Mouse (Mus musculus) bone marrow, adult 2 months (tissue): ENCODE data around the gene Lbh. TPM values are rescaled to one million over a fixed set of nuclear protein-coding genes. Genes with fewer than 3 reads are reported as not detected.

Experiments used
- H3K27ac ChIP-seq: fragments of 200-500 bp; 2 replicates; pipeline ENCODE4 v1.5.1; 2012; ENCODE audit warnings: low read depth, mild to moderate bottlenecking, control low read depth, inconsistent platforms, low read length; ENCODE audit not compliant: control insufficient read depth, poor library complexity, insufficient read depth
- H3K4me1 ChIP-seq: fragments of 200-500 bp; 2 replicates; pipeline ENCODE4 v1.6.1; 2011; ENCODE audit warnings: low read length; ENCODE audit not compliant: control insufficient read depth, insufficient read depth
- H3K4me3 ChIP-seq: fragments of 200-500 bp; replicated peaks from 2 replicates; pipeline ENCODE3; 2011; ENCODE audit warnings: mild to moderate bottlenecking, low read depth, low read length, control low read depth; ENCODE audit not compliant: control insufficient read depth
- CTCF ChIP-seq: fragments of 200-500 bp; IDR thresholded peaks from 2 replicates; pipeline ENCODE4 v1.5.1; 2011; ENCODE audit warnings: low read length, control low read depth; ENCODE audit not compliant: control insufficient read depth, insufficient read depth
- POLR2A ChIP-seq: fragments of 200-500 bp; IDR thresholded peaks from 2 replicates; pipeline ENCODE4 v1.6.1; 2011; ENCODE audit warnings: low read depth, mild to moderate bottlenecking, control low read depth, low read length, borderline replicate concordance; ENCODE audit not compliant: control insufficient read depth
- WGBS: fragments of 180-500 bp; shearing (Covaris S2); methylation state at CpG from one replicate; pipeline ENCODE4 v1.1.7; 2018; 5-methylcytosine and 5-hydroxymethylcytosine counted together
- polyA plus RNA-seq: library from polyadenylated mRNA; stranded (reverse); fragments of >200 nt; gene quantifications from 2 replicates; pipeline ENCODE4 v1.2.4, GENCODE M21; 2011; ENCODE audit warnings: low replicate concordance; ENCODE audit not compliant: missing spikeins, insufficient read depth, insufficient read length

Lbh gene
- polyA plus RNA-seq, 1 experiment: 31.8 TPM

GRCm38 (mm10) chr17:72925111-72925510 lies 7.0 kb downstream of the Lbh start:
- H3K4me3 ChIP-seq: no peak overlapping the region
- H3K27ac ChIP-seq: no peak overlapping the region
- H3K4me1 ChIP-seq: peaks cover 8% of the 10 kb centered on the region
- TF ChIP-seq CTCF: no peak
- no peak for TF ChIP-seq POLR2A
- 56% methylated on average over 6 of the region's 6 CpGs for WGBS

GRCm38 (mm10) chr17:72925804-72926617 lies 7.9 kb downstream of the Lbh start:
- H3K4me3 ChIP-seq: no peak overlapping the region
- H3K4me1 ChIP-seq: peaks cover 8% of the 10 kb centered on the region
- peak overlapping the region; percentile 19; the same call in 1 of the 2 replicates for H3K27ac ChIP-seq
- WGBS: 76% methylated on average over 12 of the region's 12 CpGs
- TF ChIP-seq CTCF: no peak
- TF ChIP-seq POLR2A: no peak

- 15% methylated on average over 8 of the region's 8 CpGs for WGBS
- TF ChIP-seq POLR2A: no peak
- TF ChIP-seq CTCF: no peak
- no peak overlapping the region; the same call in 1 of the 2 replicates for H3K27ac ChIP-seq
- no peak overlapping the region for H3K4me3 ChIP-seq
- peaks cover 8% of the 10 kb centered on the region for H3K4me1 ChIP-seq
These were observed 8.9 kb downstream of the Lbh start for GRCm38 (mm10) chr17:72926994-72927393.

- H3K4me1 ChIP-seq: peaks cover 5% of the 10 kb centered on the region
- TF ChIP-seq POLR2A (no peak), CTCF (no peak)
- 88% methylated on average over 4 of the region's 4 CpGs for WGBS
These were observed 15.0 kb downstream of the Lbh start for GRCm38 (mm10) chr17:72933116-72933515.

GRCm38 (mm10) chr17:72934146-72934545 lies 16.0 kb downstream of the Lbh start:
- Histone ChIP-seq H3K4me3 (peak overlapping the region; percentile 47), H3K27ac (peak overlapping the region; percentile 84), H3K4me1 (peaks cover 8% of the 10 kb centered on the region)
- WGBS: 11% methylated on average over 2 of the region's 2 CpGs
- TF ChIP-seq POLR2A: no peak
- no peak for TF ChIP-seq CTCF

More at GRCm38 (mm10) chr17:72933116-72933515, 15.0 kb downstream of the Lbh start:
- Histone ChIP-seq H3K4me3 (no peak overlapping the region), H3K27ac (no peak overlapping the region)

GRCm38 (mm10) chr17:72934653-72935052 lies 16.5 kb downstream of the Lbh start:
- Histone ChIP-seq H3K4me3 (peak overlapping the region; percentile 47), H3K4me1 (peaks cover 10% of the 10 kb centered on the region), H3K27ac (peak overlapping the region; percentile 84)
- WGBS: 52% methylated on average over 3 of the region's 3 CpGs
- TF ChIP-seq POLR2A (no peak), CTCF (no peak)

- Histone ChIP-seq H3K27ac (no peak overlapping the region), H3K4me3 (no peak overlapping the region), H3K4me1 (peaks cover 10% of the 10 kb centered on the region)
- 50% methylated on average over 7 of the region's 7 CpGs for WGBS
- no peak for TF ChIP-seq CTCF
- TF ChIP-seq POLR2A: no peak
These were observed 17.8 kb downstream of the Lbh start for GRCm38 (mm10) chr17:72935921-72936320.

- TF ChIP-seq CTCF (no peak), POLR2A (no peak)
- H3K27ac ChIP-seq: no peak overlapping the region
- 80% methylated on average over 3 of the region's 3 CpGs for WGBS
- no peak overlapping the region for H3K4me3 ChIP-seq
- peaks cover 10% of the 10 kb centered on the region for H3K4me1 ChIP-seq
These were observed 18.2 kb downstream of the Lbh start for GRCm38 (mm10) chr17:72936336-72936735.

GRCm38 (mm10) chr17:72937204-72937603 lies 19.1 kb downstream of the Lbh start:
- no peak overlapping the region for H3K27ac ChIP-seq
- TF ChIP-seq POLR2A: no peak
- TF ChIP-seq CTCF: no peak
- WGBS: 82% methylated on average over 9 of the region's 9 CpGs

More at GRCm38 (mm10) chr17:72937204-72937603, 19.1 kb downstream of the Lbh start:
- Histone ChIP-seq H3K4me1 (peaks cover 10% of the 10 kb centered on the region), H3K4me3 (no peak overlapping the region)
